Comparison of ENCODE assay signal across 10 mouse cellular contexts in the genomic region with DNA sequence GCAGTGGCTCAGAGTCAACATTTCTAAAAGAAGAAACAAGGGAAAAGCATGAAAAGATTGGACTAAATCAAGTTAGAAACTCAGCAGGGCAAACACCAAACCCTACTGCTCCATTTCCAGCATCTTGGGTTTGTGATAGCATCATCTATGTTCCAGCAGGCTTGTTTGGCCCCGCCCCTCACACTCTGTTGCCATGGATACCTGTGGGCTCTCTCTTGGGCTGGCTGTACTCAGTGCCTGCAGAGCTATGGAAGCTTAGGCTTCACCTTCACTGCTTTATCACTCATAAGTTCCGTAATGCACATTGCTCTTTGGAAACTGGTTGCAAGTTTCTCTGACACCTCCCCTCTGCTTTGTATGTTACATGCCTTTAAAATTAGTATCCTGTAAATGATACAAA. TPM values are rescaled to one million over a fixed set of nuclear protein-coding genes. Genes with fewer than 3 reads are reported as not detected.
DNase-seq lines count a peak whose midpoint lies in the region; ATAC-seq lines count a peak whose summit lies in the region.
"Had no signal": no experiment of that assay in that cellular context is flagged by ENCODE, and none has a peak within 500 bp of the region (broad histone marks: within the 10 kb centered on the region; RNA-seq: fewer than 3 reads in every experiment).

No protein-coding gene starts in this region.

- H3K27me3 ChIP-seq in embryonic facial prominence, embryonic 10.5 days (replicated peaks; ENCODE audit: low read depth, poor library complexity, severe bottlenecking) = no peaks in the 10 kb centered on the region
- H3K27me3 ChIP-seq: CH12.LX had no signal

- DNase-seq in frontal cortex, postnatal 10 days (ENCODE audit: low spot score in 2 of 2) = no peak
- DNase-seq in 3T3-L1 (ENCODE audit: low read depth, low spot score) = peak; percentile 34
- DNase-seq in embryonic facial prominence, embryonic 10.5 days (ENCODE audit: low spot score) = peak; percentile 59
- no peak for DNase-seq in spleen, adult 18-20 months
- DNase-seq in heart, adult 18-20 months = no peak
- DNase-seq in urinary bladder, adult 18-20 months (ENCODE audit: low spot score in 2 of 2) = no peak
- DNase-seq: lung, postnatal 36 days had no signal

- no peak overlapping the region for H3K4me3 ChIP-seq in embryonic facial prominence, embryonic 10.5 days

- no peaks in the 10 kb centered on the region for H3K9me3 ChIP-seq in embryonic facial prominence, embryonic 10.5 days

- peaks cover 98% of the 10 kb centered on the region for H3K36me3 ChIP-seq in embryonic facial prominence, embryonic 10.5 days (replicated peaks)

- peaks cover 3% of the 10 kb centered on the region; the same call in 1 of the 2 replicates for H3K4me1 ChIP-seq in embryonic facial prominence, embryonic 10.5 days

- WGBS in embryonic facial prominence, embryonic 10.5 days = 68% methylated on average over 2 of the region's 2 CpGs

- ATAC-seq in frontal cortex, adult (ENCODE audit: low TSS enrichment) = peak; percentile 71
- peak; percentile 77 for ATAC-seq in megakaryocyte-erythroid progenitor cell, adult 5-6 weeks (replicated peaks; ENCODE audit: low FRiP score, low TSS enrichment, poor library complexity, severe bottlenecking)

- H3K27ac ChIP-seq in embryonic facial prominence, embryonic 10.5 days (replicated peaks) = no peak overlapping the region

RNA-seq across cellular contexts. Expression of a gene that starts 32.4 kb away (rescaled TPM):
- 2.9 and 3.9 TPM in 2 replicates for polyA plus RNA-seq in embryonic facial prominence, embryonic 10.5 days (2016; fragmentation: Nextera tagmentation; extraction: Ambion mirVana)
- not detected in 2 replicates for total RNA-seq in megakaryocyte-erythroid progenitor cell, adult 5-6 weeks (2014; fragmentation: Nextera tagmentation)
- 0.95 TPM in 1 of 2 replicates, not detected in the other for total RNA-seq in megakaryocyte-erythroid progenitor cell, adult 5-6 weeks (2017)
- total RNA-seq in heart, adult 18-20 months (2021) = under 1 TPM; 0.15 to 0.21 TPM

Comparison
In these comparisons a context has a peak if more than half of its experiments do, and no peak if none do; other contexts are left out.
1. DNase-seq: peak in 3T3-L1 (single experiment) and embryonic facial prominence, embryonic 10.5 days (single experiment); none in frontal cortex, postnatal 10 days (0 of 2), spleen, adult 18-20 months (0 of 2), heart, adult 18-20 months (0 of 2) and urinary bladder, adult 18-20 months (0 of 2).